Mouse (Mus musculus): ENCODE data around the gene Bad. TPM values are rescaled to one million over a fixed set of nuclear protein-coding genes. Genes with fewer than 3 reads are reported as not detected.

Bad gene
- polyA plus RNA-seq, 1 experiment from 2014 or later: 61.7 TPM

DNA sequence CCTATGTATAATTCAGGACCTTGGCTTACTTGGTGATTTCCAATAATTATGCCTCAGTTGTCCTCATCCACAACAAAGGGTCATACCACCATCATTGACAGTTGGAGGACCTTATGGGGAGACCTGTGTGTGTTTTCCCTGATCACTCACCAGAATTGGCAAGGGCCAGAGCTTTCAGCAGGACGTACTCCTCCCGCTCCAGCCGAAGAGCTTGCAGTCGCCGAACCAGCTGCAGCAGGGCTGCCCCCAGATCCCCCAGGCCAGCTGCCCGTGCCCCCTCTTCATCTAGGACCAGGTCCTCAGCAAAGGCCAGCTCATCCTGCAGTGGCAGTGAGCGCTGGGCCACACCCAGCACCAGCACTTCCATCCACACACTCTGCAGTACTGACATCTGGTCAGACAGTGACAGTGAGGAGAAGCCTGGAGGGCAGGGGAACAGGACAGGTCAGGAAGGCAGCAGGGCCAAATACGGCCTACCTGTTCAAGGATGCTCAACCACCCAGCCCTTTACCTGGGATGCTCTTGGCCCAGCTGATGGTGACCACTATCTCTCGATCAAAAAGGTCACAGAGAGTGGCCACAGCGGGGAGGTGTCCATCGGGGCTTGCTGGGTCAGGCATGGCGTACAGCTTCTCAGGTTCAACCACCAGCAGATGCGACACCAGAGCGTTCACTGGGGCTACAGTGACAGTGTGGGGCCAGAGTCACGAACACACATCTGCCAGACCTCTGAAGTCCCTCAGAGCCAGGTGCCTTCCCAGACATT lies 29.3 kb upstream of the Bad start:
- no peak overlapping the region for H3K4me3 ChIP-seq (ENCODE audit: low read depth, low read length)
- no peaks in the 10 kb centered on the region for H3K27me3 ChIP-seq (ENCODE audit: control insufficient read depth, insufficient read depth, low read length)
- 92% methylated on average over 15 of the region's 15 CpGs for WGBS
- DNase-seq (ENCODE audit: low spot score) (no peak), ATAC-seq (ENCODE audit: low FRiP score) (no peak)
- H3K4me2 ChIP-seq (replicated peaks; ENCODE audit: low read depth, low read length): no peak overlapping the region
- H3K9ac ChIP-seq (ENCODE audit: low read depth, low read length): no peak overlapping the region
- no peaks in the 10 kb centered on the region for H3K9me3 ChIP-seq (ENCODE audit: control insufficient read depth, low read length)
- peaks cover 8% of the 10 kb centered on the region; the same call in 1 of the 2 replicates for H3K36me3 ChIP-seq (ENCODE audit: control insufficient read depth, insufficient read depth, low read length)
- peaks cover 12% of the 10 kb centered on the region for H3K4me1 ChIP-seq (replicated peaks; ENCODE audit: control insufficient read depth, insufficient read depth, low read length)
- no peak overlapping the region for H3K27ac ChIP-seq (ENCODE audit: low read depth, low read length)

DNA sequence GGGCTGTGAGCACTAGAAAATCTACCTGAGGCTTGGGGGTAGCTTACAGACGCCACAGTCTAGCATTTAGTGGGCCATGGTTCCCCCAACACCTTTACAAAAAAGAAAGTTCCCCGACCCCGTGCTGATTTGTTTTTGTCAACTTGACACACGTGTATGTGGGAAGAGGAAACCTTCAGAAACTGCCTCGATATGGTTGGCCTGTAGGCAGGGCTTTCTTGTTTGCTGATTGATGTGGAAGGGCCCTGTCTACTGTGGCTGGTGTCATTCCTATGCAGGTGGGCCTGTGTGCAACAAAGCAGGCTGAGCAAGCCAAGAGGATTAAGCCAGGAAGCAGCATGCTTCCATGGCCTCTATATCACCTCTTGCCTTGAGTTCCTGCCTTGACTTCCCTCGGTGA lies 28.6 kb upstream of the Bad start:
- peaks cover 9% of the 10 kb centered on the region for H3K4me1 ChIP-seq (replicated peaks; ENCODE audit: control insufficient read depth, insufficient read depth, low read length)
- no peak overlapping the region for H3K27ac ChIP-seq (ENCODE audit: low read depth, low read length)
- ATAC-seq (ENCODE audit: low FRiP score) (no peak), DNase-seq (ENCODE audit: low spot score) (no peak)
- H3K9me3 ChIP-seq (ENCODE audit: control insufficient read depth, low read length): no peaks in the 10 kb centered on the region
- no peak overlapping the region for H3K4me3 ChIP-seq (ENCODE audit: low read depth, low read length)
- H3K27me3 ChIP-seq (ENCODE audit: control insufficient read depth, insufficient read depth, low read length): no peaks in the 10 kb centered on the region
- H3K4me2 ChIP-seq (replicated peaks; ENCODE audit: low read depth, low read length): no peak overlapping the region
- no peak overlapping the region for H3K9ac ChIP-seq (ENCODE audit: low read depth, low read length)
- 89% methylated on average over 6 of the region's 6 CpGs for whole genome bisulfite sequencing
- H3K36me3 ChIP-seq (ENCODE audit: control insufficient read depth, insufficient read depth, low read length): peaks cover 8% of the 10 kb centered on the region; the same call in 1 of the 2 replicates

- 80% methylated on average over 11 of the region's 11 CpGs for WGBS
- ATAC-seq (ENCODE audit: low FRiP score): no peak
- Histone ChIP-seq H3K36me3 (ENCODE audit: control insufficient read depth, insufficient read depth, low read length) (peaks cover 8% of the 10 kb centered on the region; the same call in 1 of the 2 replicates), H3K27ac (ENCODE audit: low read depth, low read length) (no peak overlapping the region), H3K4me3 (ENCODE audit: low read depth, low read length) (no peak overlapping the region), H3K27me3 (ENCODE audit: control insufficient read depth, insufficient read depth, low read length) (no peaks in the 10 kb centered on the region), H3K9me3 (ENCODE audit: control insufficient read depth, low read length) (no peaks in the 10 kb centered on the region), H3K9ac (ENCODE audit: low read depth, low read length) (no peak overlapping the region), H3K4me1 (replicated peaks; ENCODE audit: control insufficient read depth, insufficient read depth, low read length) (peaks cover 2% of the 10 kb centered on the region), H3K4me2 (replicated peaks; ENCODE audit: low read depth, low read length) (no peak overlapping the region)
- DNase-seq (ENCODE audit: low spot score): no peak
Measured at GRCm38 (mm10) chr19:6913991-6914390, 27.7 kb upstream of the Bad start.

DNA sequence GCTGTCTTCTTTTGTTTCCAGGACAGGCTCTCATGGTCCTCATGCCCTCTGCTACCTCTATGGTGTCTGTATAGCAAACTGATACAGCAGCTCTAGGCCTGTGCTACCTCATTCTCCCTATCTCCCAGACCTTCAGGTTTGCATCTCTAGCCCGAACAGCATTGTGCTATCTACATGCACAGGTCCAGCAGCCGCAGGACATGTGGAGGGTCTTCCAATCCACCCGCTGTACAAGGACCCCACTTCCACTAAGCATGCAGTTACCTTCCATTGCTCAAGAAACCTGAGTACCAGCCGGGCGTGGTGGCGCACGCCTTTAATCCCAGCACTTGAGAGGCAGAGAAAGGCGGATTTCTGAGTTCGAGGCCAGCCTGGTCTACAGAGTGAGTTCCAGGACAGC lies 27.1 kb upstream of the Bad start:
- WGBS: 93% methylated on average over 9 of the region's 9 CpGs
- Histone ChIP-seq H3K4me2 (replicated peaks; ENCODE audit: low read depth, low read length) (no peak overlapping the region), H3K9me3 (ENCODE audit: control insufficient read depth, low read length) (no peaks in the 10 kb centered on the region), H3K4me1 (replicated peaks; ENCODE audit: control insufficient read depth, insufficient read depth, low read length) (peaks cover 2% of the 10 kb centered on the region; the same call in 1 of the 2 replicates), H3K4me3 (ENCODE audit: low read depth, low read length) (no peak overlapping the region), H3K9ac (ENCODE audit: low read depth, low read length) (no peak overlapping the region), H3K36me3 (ENCODE audit: control insufficient read depth, insufficient read depth, low read length) (peaks cover 8% of the 10 kb centered on the region; the same call in 1 of the 2 replicates), H3K27ac (ENCODE audit: low read depth, low read length) (no peak overlapping the region), H3K27me3 (ENCODE audit: control insufficient read depth, insufficient read depth, low read length) (no peaks in the 10 kb centered on the region)
- ATAC-seq (ENCODE audit: low FRiP score) (no peak), DNase-seq (ENCODE audit: low spot score) (no peak)

DNA sequence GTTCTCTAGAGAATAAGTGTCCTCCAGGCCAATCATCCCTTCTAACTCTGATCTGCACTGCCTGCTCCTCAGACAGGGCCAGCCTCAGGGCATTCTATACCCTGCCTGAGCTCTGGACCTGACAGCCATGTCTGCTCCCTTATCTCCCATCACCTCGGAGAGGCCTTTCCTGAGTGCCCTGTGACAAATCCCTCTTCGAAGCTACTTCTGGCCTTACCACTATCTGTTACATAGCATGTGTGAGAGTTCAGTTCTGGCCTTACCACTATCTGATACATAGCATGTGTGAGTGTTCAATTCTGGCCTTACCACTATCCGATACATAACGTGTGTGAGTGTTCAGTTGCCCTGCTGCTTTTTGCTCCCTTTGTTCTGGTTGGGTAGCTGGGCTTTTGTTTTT lies 26.4 kb upstream of the Bad start:
- WGBS: 87% methylated on average over 4 of the region's 4 CpGs
- H3K4me1 ChIP-seq (replicated peaks; ENCODE audit: control insufficient read depth, insufficient read depth, low read length): peaks cover 5% of the 10 kb centered on the region
- DNase-seq (ENCODE audit: low spot score) (no peak), ATAC-seq (ENCODE audit: low FRiP score) (no peak)
- no peak overlapping the region for H3K4me3 ChIP-seq (ENCODE audit: low read depth, low read length)
- H3K27me3 ChIP-seq (ENCODE audit: control insufficient read depth, insufficient read depth, low read length): no peaks in the 10 kb centered on the region
- no peak overlapping the region for H3K4me2 ChIP-seq (replicated peaks; ENCODE audit: low read depth, low read length)
- no peak overlapping the region for H3K9ac ChIP-seq (ENCODE audit: low read depth, low read length)
- H3K27ac ChIP-seq (ENCODE audit: low read depth, low read length): no peak overlapping the region
- H3K9me3 ChIP-seq (ENCODE audit: control insufficient read depth, low read length): no peaks in the 10 kb centered on the region
- H3K36me3 ChIP-seq (ENCODE audit: control insufficient read depth, insufficient read depth, low read length): peaks cover 8% of the 10 kb centered on the region; the same call in 1 of the 2 replicates

DNA sequence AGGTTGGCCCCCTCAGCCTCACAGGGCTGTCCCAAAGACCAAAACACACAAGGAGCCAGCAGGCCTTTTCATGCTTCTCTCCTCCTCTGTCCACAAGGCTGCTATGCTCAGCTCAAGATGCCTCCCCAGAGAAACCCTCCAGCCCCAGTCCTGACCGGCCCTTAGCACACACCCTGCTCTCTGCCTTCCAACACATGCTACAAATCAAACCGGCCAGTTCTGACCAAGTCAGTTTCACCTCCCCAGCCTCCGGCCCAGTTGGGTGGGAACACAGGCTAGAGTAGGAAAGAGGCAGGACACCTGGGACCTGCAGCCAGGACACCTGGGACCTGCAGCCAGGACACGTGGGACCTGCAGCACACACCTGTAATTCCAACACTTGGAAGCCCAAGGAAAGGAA lies 25.2 kb upstream of the Bad start:
- Histone ChIP-seq H3K4me3 (ENCODE audit: low read depth, low read length) (no peak overlapping the region), H3K27me3 (ENCODE audit: control insufficient read depth, insufficient read depth, low read length) (no peaks in the 10 kb centered on the region), H3K4me1 (replicated peaks; ENCODE audit: control insufficient read depth, insufficient read depth, low read length) (peaks cover 5% of the 10 kb centered on the region; the same call in 1 of the 2 replicates), H3K4me2 (replicated peaks; ENCODE audit: low read depth, low read length) (no peak overlapping the region), H3K27ac (ENCODE audit: low read depth, low read length) (no peak overlapping the region), H3K36me3 (ENCODE audit: control insufficient read depth, insufficient read depth, low read length) (peaks cover 8% of the 10 kb centered on the region; the same call in 1 of the 2 replicates), H3K9ac (ENCODE audit: low read depth, low read length) (no peak overlapping the region), H3K9me3 (ENCODE audit: control insufficient read depth, low read length) (no peaks in the 10 kb centered on the region)
- ATAC-seq (ENCODE audit: low FRiP score): no peak
- DNase-seq (ENCODE audit: low spot score): no peak
- 90% methylated on average over 4 of the region's 4 CpGs for WGBS

- Histone ChIP-seq H3K4me2 (replicated peaks; ENCODE audit: low read depth, low read length) (no peak overlapping the region), H3K4me1 (replicated peaks; ENCODE audit: control insufficient read depth, insufficient read depth, low read length) (peaks cover 5% of the 10 kb centered on the region; the same call in 1 of the 2 replicates), H3K27ac (ENCODE audit: low read depth, low read length) (no peak overlapping the region), H3K36me3 (ENCODE audit: control insufficient read depth, insufficient read depth, low read length) (peaks cover 3% of the 10 kb centered on the region; the same call in 1 of the 2 replicates), H3K4me3 (ENCODE audit: low read depth, low read length) (no peak overlapping the region), H3K27me3 (ENCODE audit: control insufficient read depth, insufficient read depth, low read length) (peaks cover 7% of the 10 kb centered on the region), H3K9me3 (ENCODE audit: control insufficient read depth, low read length) (no peaks in the 10 kb centered on the region), H3K9ac (ENCODE audit: low read depth, low read length) (no peak overlapping the region)
- WGBS: 98% methylated on average over 4 of the region's 4 CpGs
- DNase-seq (ENCODE audit: low spot score): no peak
- ATAC-seq (ENCODE audit: low FRiP score): no peak
Measured at GRCm38 (mm10) chr19:6918321-6918720, 23.3 kb upstream of the Bad start.

GRCm38 (mm10) chr19:6919431-6919830 lies 22.2 kb upstream of the Bad start:
- Histone ChIP-seq H3K4me2 (replicated peaks; ENCODE audit: low read depth, low read length) (no peak overlapping the region), H3K9ac (ENCODE audit: low read depth, low read length) (no peak overlapping the region), H3K36me3 (ENCODE audit: control insufficient read depth, insufficient read depth, low read length) (no peaks in the 10 kb centered on the region), H3K9me3 (ENCODE audit: control insufficient read depth, low read length) (no peaks in the 10 kb centered on the region), H3K4me3 (ENCODE audit: low read depth, low read length) (no peak overlapping the region), H3K4me1 (replicated peaks; ENCODE audit: control insufficient read depth, insufficient read depth, low read length) (peaks cover 5% of the 10 kb centered on the region; the same call in 1 of the 2 replicates), H3K27me3 (ENCODE audit: control insufficient read depth, insufficient read depth, low read length) (peaks cover 17% of the 10 kb centered on the region), H3K27ac (ENCODE audit: low read depth, low read length) (no peak overlapping the region)
- ATAC-seq (ENCODE audit: low FRiP score) (no peak), DNase-seq (ENCODE audit: low spot score) (no peak)

Data from hindbrain, embryonic 11.5 days (tissue).